Mouse (Mus musculus) cerebellum, postnatal 25 days (tissue): ENCODE measurements around the gene Gm9125.
"Not testable (repeated sequence)": the region's sequence is repeated elsewhere in the genome, so short reads cannot be mapped to it uniquely, and the experiment has no call there.

Experiments
- DNase-seq, 2 experiments: peaks; one replicate each; pipeline ENCODE4 v3.0.0; 2021; ENCODE audit warnings: mixed read lengths in 2 of 2

Gene Gm9125

GRCm38 (mm10) chr3:94054785-94055184 lies at the start of gene Gm9125:
Gene Gm9125, minus strand, starts transcription at chr3:94054885.
- DNase-seq = not testable (repeated sequence)

- not testable (repeated sequence) for DNase-seq
These were observed 17.9 kb upstream of the Gm9125 start, which contains the start of gene Gm10697 for GRCm38 (mm10) chr3:94072544-94072943. Gene Gm10697, minus strand, starts transcription at chr3:94072644.

GRCm38 (mm10) chr3:94049566-94050121 lies 5.0 kb downstream of the Gm9125 start:
- DNase-seq = not testable (repeated sequence)

GRCm38 (mm10) chr3:94038241-94038640 lies 16.4 kb downstream of the Gm9125 start:
- DNase-seq = not testable (repeated sequence)

GRCm38 (mm10) chr3:94034400-94034799 lies 20.3 kb downstream of the Gm9125 start:
- not testable (repeated sequence) for DNase-seq
